Mouse (Mus musculus): ENCODE data around the gene Gm4763.

DNA sequence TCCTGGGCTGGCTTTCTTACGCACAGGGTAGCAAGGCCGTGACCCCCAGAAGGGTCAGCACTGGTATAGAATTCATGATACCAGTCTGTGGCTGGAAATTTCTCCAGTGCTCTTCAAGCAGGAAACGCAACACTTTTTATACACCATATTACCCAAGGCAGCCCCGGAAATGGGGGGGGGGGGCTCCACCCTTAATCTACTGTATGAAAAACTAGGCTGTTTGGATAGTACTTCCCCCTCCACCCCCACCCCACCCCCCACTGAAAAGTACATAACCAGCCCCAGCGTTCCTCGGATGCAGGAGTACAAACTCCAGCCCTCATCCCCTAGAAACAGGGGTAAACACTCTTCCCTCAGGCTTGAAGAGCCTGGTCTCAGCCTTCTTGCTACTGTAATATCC is 33.5 kb upstream of the Gm4763 start, which contains the start of gene Cd177:
- TF ChIP-seq POLR2A (IDR thresholded peaks at IDR 0.05; ENCODE audit: borderline replicate concordance, low read depth, low read length): no peak
- TF ChIP-seq CTCF (IDR thresholded peaks at IDR 0.05; ENCODE audit: low read depth, low read length): no peak
